Mouse (Mus musculus) cortical plate, adult 2 months (tissue): ENCODE results near the gene Hyal1.

Experiments
- CTCF ChIP-seq: fragments of 200-500 bp; IDR thresholded peaks from 2 replicates; pipeline ENCODE4 v1.5.1; 2011; ENCODE audit warnings: mild to moderate bottlenecking, control low read depth, low read length; ENCODE audit not compliant: insufficient read depth; ENCODE audit errors: extremely low read depth
- POLR2A ChIP-seq: fragments of 200-500 bp; IDR thresholded peaks from 2 replicates; pipeline ENCODE4 v1.6.1; 2011; ENCODE audit warnings: mild to moderate bottlenecking, low read length, control low read depth; ENCODE audit not compliant: insufficient read depth; ENCODE audit errors: extremely low read depth

GRCm38 (mm10) chr9:107599842-107600241, 23.1 kb downstream of the Hyal1 start:
- TF ChIP-seq POLR2A: no peak
- no peak for TF ChIP-seq CTCF
